Mouse (Mus musculus) heart, adult 2 months (tissue): ENCODE measurements around the gene Soga1.

Experiments
- CTCF ChIP-seq: fragments of 200-600 bp; IDR thresholded peaks from 2 replicates; pipeline ENCODE4 v1.8.1; 2022; ENCODE audit warnings: antibody characterized with exemption, mild to moderate bottlenecking, moderate library complexity
- EP300 ChIP-seq: fragments of 200-500 bp; IDR thresholded peaks from 2 replicates; pipeline ENCODE4 v1.6.1; 2011; ENCODE audit warnings: low read depth, low read length, control low read depth; ENCODE audit not compliant: insufficient read depth
- POLR2A ChIP-seq: fragments of 200-500 bp; IDR thresholded peaks from 2 replicates; pipeline ENCODE4 v1.6.1; 2011; ENCODE audit warnings: mild to moderate bottlenecking, low read depth, low read length, control low read depth; ENCODE audit not compliant: insufficient read depth

DNA sequence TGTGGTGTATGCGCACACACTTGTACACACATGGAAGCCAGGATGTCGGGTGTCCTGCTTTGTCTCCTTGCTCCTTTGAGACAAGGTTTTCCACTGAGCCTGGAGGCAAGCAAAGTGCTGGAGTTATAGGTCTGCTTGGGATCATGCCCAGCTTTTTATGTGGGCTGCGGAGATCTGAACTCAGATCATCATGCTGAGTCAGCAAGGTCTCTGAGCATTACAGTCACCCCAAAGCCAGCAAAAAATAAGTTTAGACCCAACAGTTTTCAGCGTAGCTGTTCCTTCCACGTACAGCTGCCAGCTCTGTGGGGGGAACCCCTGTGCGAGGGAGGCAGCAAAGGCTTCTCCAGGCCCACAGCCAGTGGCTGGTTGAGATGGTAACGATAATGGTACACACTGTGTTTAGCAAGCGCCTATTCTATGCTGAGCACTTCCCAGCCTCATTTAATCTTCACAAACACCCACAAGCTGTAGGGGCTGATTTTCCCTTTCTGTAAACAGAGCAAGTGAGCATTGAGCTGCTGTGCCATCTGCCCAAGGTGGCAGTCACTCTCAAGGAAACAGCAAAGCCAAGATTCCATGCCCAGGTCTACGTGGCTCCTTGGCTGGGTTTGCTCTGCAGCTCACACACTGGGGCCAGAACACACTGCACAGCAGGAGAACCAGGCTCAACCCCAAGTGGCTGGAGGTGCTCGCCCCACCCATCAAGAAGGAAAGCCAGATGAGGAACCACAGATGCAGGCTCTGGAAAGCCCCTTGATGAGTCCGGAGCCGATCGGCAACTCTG lies 30.5 kb downstream of the Soga1 start:
- no peak for TF ChIP-seq CTCF
- TF ChIP-seq EP300: no peak
- TF ChIP-seq POLR2A: no peak
